Mouse (Mus musculus): ENCODE measurements around the gene Clpp.

Clpp gene

DNA sequence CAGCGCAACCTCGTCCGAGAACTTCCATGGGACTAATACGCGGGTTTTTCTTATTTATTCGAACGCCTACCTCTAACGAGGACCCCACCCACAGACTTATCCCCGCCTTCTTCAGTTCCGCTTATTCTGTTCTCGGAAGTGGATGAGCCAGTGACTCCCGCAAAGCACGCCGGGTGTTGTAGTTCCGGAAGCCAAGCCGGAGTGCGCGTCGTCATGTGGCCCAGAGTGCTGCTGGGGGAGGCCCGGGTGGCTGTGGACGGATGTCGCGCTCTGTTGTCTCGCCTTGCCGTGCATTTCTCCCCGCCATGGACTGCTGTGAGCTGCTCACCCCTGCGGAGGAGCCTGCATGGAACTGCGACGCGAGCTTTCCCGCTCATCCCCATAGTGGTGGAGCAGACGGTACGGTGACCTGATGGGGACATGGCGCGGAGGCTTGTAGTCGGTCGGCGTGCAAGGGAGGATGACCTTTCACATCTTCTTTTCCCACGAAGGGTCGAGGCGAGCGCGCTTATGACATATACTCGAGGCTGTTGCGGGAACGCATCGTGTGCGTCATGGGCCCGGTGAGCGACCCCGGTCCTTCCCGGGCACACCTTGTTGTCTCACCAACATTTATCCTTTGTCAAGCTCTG, at the start of gene Clpp:
Gene Clpp (plus strand): TSS at position 191 of the 632 bp plus-strand sequence.
- peak; percentile 86 to 93 for DNase-seq (ENCODE audit: low spot score in 2 of 2)

DNA sequence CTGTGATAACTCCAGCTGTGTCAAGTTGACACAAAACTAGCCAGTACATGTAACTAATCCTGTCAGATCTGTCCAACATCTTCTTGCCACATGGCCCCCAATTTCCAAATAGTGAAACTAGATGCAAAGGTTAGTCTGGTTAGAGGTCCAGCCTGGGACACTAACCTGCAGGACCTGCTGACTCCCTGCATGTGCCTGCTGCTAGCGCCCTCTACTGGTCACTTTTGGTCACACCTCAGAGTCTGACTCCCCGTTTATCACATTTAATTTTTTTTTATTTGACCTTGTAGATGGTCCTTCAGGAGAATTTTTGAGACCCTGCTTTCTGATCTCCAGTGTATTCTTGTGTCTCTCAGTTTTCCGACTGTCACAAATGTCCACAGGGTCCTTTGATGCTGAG, 39.2 kb upstream of the Clpp start:
- DNase-seq (ENCODE audit: low spot score in 2 of 2), result peak in 1 of 2 experiments; percentile 64

GRCm38 (mm10) chr17:56952639-56953038, 37.5 kb upstream of the Clpp start:
- no peak for DNase-seq (ENCODE audit: low spot score in 2 of 2)

DNA sequence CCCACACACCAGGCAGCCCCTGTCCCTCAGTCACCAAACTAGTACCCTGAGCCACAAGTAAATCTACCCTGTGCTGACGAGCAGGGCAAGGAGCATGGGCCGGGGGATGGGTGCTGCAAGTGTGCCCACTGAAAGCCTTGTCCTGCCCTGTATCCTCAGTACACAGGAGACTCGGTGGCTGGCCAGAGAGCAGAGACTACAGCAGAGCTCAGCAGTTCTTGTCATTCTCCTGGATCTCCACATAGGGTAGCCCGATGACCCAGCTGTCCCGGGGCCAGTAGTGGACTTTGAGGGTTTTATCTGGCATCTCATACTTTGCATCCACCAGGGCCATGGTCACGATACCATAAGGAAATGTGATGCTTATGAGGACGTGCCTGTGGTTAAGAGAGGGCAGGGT, 35.2 kb upstream of the Clpp start:
- DNase-seq (ENCODE audit: low spot score in 2 of 2), result peak in 1 of 2 experiments; percentile 51

DNA sequence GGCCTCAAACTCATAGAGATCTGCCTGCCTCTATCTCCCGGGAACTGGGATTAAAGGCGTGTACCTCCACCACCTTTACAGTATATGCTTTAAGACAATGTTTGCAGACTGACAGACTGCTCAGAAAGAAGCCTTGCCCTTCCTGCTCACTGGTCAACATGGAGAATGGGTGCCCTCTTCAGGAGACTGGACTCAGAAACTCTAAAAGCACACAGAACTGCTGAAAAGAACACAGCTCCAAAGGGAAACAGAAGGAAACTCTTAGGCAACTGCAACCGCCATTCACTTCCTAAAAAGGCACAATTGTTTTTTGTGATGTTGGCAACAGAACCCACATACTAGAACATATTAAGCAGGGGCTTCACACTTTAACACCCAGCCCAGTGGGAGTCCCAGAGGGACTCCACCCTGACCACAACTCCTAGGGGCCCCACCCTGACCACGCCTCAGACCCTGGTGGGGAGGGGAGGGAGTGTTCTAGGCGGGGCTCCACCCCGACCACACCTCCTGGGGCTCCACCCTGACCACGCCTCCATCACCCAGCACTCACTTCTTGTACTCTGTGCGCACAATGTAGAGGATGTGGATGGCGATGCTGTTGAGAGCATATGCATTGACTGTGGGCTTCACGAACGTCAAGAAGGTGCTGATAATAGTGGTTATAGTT, 32.2 kb upstream of the Clpp start:
- peak in 1 of 2 experiments; percentile 54 for DNase-seq (ENCODE audit: low spot score in 2 of 2)

DNA sequence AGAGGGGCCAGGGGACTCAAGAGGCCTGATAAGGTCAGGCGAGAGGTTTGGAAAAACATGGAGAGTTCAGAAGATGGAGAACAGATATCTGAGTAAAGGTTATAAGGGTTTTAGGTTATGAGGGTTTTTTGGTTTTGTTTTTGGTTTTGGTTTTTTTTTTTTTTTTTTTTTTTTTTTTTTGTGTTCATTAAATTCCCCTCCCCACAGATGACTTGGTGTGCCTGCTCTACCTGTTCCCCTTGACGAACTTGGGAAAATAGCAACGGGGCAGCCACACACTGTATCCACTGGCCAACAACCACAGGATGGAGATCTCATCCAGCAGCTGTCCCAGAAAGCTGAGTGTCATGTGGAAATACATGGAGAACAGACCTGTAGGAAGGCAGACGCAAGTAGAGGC, 31.4 kb upstream of the Clpp start:
- DNase-seq (ENCODE audit: low spot score in 2 of 2), result no peak

- peak in 1 of 2 experiments; percentile 42 for DNase-seq (ENCODE audit: low spot score in 2 of 2)
Measured at GRCm38 (mm10) chr17:56961880-56962279, 28.2 kb upstream of the Clpp start.

DNA sequence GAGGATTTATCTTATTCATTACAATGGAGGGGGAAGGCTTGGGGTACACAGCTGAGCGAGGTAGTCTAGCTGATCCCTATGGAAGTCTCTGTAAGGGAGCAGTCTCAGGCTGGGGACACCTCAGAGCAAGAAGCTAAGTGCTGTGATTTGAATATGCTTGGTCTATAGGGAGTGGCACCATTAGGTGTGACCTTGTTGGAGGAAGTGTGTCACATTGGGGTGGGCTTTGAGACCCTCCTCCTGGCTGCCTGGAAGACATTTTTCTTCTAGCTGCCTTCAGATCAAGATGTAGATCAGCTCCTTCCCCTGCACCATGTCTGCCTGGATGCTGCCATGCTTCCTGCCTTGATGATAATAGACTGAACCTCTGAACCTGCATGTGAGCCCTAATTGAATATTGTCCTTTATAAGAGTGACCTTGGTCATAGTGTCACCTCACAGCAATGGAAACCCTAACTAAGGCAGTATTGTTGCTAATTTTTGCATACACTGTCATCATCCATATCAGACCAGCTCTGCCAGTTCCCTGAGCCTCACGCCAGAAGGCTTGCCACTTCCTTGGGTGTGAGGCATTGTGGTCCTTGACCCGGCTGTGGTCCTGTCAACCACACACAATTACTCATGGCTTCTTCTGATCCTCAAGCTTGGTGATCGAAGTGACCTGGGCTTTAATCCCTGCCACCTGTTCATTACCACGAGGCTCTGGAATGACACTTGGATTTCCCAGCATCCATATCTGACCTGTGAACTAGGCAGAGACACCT, 27.3 kb upstream of the Clpp start:
- DNase-seq (ENCODE audit: low spot score in 2 of 2), result peak in 1 of 2 experiments; percentile 32

DNA sequence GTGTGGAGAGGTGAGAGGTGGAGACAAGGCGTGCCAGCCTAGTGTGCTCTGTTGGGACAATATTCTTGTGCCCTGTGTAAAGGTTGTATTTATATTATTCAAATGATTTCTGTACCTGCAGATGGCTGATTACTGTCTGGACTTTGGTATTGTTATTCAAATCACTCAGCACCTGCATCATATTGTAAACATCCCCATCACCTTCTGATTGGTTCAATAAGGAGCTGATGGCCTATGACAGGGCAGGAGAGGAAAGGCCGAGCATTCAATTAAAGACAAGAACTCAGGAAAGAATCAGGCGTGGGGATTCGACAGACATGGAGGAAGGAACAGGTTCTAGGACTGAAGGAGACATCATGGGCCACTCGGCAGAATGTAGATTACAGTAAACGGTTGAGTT, 26.5 kb upstream of the Clpp start:
- DNase-seq (ENCODE audit: low spot score in 2 of 2), result peak in 1 of 2 experiments; percentile 16

GRCm38 (mm10) chr17:56969321-56969720, 20.8 kb upstream of the Clpp start:
- DNase-seq (ENCODE audit: low spot score in 2 of 2), result peak in 1 of 2 experiments; percentile 22

GRCm38 (mm10) chr17:56970081-56970480, 20.0 kb upstream of the Clpp start:
- DNase-seq (ENCODE audit: low spot score in 2 of 2), result peak in 1 of 2 experiments; percentile 23

GRCm38 (mm10) chr17:56973956-56974707, 16.0 kb upstream of the Clpp start:
- DNase-seq (ENCODE audit: low spot score in 2 of 2), result peak in 1 of 2 experiments; percentile 47

DNA sequence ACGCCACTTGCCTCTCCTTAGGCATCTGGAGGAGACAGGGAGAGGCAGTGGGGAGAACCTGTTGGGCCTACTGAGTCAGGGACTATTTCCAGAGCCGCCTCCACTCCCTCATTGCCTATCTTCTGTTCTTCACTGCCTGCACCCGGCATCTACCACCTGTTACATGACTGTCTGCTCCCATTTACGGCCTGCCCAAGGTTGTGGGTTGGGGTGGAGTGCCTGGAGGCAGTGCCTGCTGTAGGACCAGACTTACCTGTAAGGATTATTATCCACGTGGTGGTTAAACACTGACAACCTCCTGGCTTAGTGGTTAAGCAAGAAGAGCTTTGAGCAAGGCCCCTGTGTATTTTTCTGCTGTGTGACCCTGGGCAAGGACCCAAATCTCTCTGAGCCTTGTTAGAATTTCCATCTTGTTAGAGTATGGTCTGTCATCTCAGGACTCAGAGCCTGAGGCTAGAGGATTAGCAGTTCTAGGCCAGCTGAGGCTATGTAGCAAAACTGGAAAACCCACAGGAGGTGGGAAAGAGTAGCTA, 15.3 kb upstream of the Clpp start:
- DNase-seq (ENCODE audit: low spot score in 2 of 2), result peak in 1 of 2 experiments; percentile 34

GRCm38 (mm10) chr17:56975391-56975790, 14.7 kb upstream of the Clpp start:
- peak in 1 of 2 experiments; percentile 26 for DNase-seq (ENCODE audit: low spot score in 2 of 2)

DNA sequence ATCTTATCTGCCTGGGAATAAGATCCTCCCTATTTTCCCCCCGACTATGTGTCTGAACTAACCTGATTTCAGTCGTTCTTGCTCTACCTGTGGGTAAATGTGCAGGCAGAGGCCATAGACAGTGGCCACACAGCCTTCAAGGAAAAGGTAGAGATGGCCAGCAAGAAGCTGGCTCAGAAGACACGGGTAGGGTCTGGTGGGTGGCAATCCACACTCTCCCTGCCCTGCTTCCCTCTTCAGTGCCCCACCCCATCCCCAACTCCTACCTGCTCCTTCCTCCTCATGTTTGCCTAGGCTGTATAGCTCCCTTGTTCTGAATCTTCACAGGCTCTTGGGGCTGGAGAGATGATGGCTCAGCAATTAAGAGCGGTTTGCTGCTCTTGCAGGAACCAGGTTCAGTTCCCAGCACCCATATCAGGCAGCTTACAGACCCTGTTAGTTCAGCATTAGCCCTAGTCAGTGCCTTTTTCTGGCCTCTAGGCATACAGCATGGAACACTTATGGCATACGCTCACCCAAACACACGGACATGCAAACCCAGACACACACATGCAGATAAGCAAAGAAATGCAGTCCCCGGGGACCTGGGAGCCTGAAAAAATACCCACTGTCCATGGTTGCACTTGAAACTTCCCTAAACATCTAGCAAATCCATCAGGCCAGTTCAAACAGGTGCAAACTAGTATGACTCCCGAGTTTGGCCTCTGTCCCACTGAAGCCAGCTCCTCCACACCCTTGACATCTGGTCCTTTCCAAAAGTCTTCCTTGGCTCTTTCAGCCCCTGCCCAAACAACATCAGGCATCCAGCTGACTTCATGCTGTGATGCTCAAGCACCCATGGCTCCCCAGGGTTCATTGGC, 13.3 kb upstream of the Clpp start:
- DNase-seq (ENCODE audit: low spot score in 2 of 2), result peak in 1 of 2 experiments; percentile 52

GRCm38 (mm10) chr17:56979524-56979923, 10.6 kb upstream of the Clpp start:
- DNase-seq (ENCODE audit: low spot score in 2 of 2), result no peak

- DNase-seq (ENCODE audit: low spot score in 2 of 2), result peak in 1 of 2 experiments; percentile 38
Measured at GRCm38 (mm10) chr17:56981049-56981448, 9.1 kb upstream of the Clpp start.

DNA sequence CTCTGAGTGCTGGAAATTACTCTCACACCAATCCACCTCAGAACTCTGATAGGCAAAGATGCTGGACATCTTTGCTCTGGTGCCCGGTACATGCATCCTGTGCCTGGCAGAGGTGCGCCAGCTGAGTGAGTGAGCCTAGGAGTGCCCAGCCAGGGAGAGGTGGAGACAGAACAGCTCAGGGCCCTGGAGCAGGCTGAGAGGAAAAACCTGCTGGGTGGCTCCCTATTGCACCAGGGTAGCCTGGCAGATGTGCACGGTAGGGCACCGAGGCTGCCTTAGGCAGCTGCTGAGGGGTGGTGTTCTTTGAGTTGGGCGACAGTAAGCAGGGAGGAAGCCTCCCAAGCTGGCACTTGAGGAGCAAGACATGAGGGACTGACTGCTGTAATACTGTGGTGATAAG, 8.1 kb upstream of the Clpp start, which contains the start of gene Acer1:
Gene Acer1 (minus strand): TSS at position 114 of the 400 bp plus-strand sequence.
- DNase-seq (ENCODE audit: low spot score in 2 of 2), result peak in 1 of 2 experiments; percentile 53

DNA sequence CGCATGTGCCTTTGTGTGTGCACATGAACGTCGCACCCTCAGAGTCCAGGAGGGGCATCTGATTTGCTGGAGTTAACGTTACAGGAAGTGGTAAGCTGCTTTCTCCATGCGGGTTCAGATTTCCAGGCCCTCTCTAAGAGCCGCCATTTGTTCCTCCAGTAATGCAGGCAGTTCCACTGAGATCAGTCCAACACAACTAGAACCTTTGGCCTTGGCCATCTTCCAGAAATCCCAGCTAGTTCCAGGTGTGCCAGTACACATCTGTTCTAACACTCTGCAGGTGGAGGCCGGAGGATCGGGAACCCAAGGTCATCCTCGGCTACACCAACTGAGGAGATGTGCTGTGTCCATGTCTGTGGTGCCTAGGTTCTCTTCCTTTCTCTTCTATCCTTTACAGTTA, 5.2 kb upstream of the Clpp start:
- peak in 1 of 2 experiments; percentile 56 for DNase-seq (ENCODE audit: low spot score in 2 of 2)

GRCm38 (mm10) chr17:56985656-56986055, 4.4 kb upstream of the Clpp start:
- peak in 1 of 2 experiments; percentile 36 for DNase-seq (ENCODE audit: low spot score in 2 of 2)
